Mouse (Mus musculus): ENCODE measurements around the gene Myo10. TPM values are rescaled to one million over a fixed set of nuclear protein-coding genes. Genes with fewer than 3 reads are reported as not detected.

The Myo10 gene
- 42.1 and 42.5 TPM in 2 replicates for polyA plus RNA-seq (2016; fragmentation: Nextera tagmentation; extraction: Ambion mirVana)

- H3K27ac ChIP-seq, result peak within 1 kb of the TSS; percentile 91
- under 1% methylated on average over 53 of the region's 53 CpGs for WGBS
- H3K4me2 ChIP-seq, result peak within 1 kb of the TSS; percentile 67
- peak; percentile 89 for ATAC-seq (ENCODE audit: insufficient number of reproducible peaks, insufficient read depth, low FRiP score, low TSS enrichment, low read depth)
- peak within 1 kb of the TSS; percentile 88 for H3K4me3 ChIP-seq (replicated peaks)
- H3K36me3 ChIP-seq, result 0 out of 2 replicates have a peak, but pooled peaks cover under 1% of the 10 kb centered on the region
- H3K27me3 ChIP-seq, result no peaks in the 10 kb centered on the region
- no peaks in the 10 kb centered on the region for H3K9me3 ChIP-seq
- H3K4me1 ChIP-seq (replicated peaks), result peaks cover 42% of the 10 kb centered on the region
- peak within 1 kb of the TSS; percentile 94 for H3K9ac ChIP-seq (replicated peaks)
Measured at GRCm38 (mm10) chr15:25622200-25622866, at the start of gene Myo10. Gene Myo10, plus strand, starts transcription at chr15:25622525.

- no peak overlapping the region for H3K9ac ChIP-seq (replicated peaks)
- no peaks in the 10 kb centered on the region for H3K36me3 ChIP-seq
- no peak for ATAC-seq (ENCODE audit: insufficient number of reproducible peaks, insufficient read depth, low FRiP score, low TSS enrichment, low read depth)
- no peaks in the 10 kb centered on the region for H3K27me3 ChIP-seq
- no peak overlapping the region for H3K4me3 ChIP-seq (replicated peaks)
- H3K4me1 ChIP-seq (replicated peaks), result peaks cover 10% of the 10 kb centered on the region
- no peaks in the 10 kb centered on the region for H3K9me3 ChIP-seq
- 60% methylated on average over 3 of the region's 3 CpGs for WGBS
- no peak overlapping the region for H3K27ac ChIP-seq
- H3K4me2 ChIP-seq, result no peak overlapping the region
Measured at GRCm38 (mm10) chr15:25573113-25573512, 49.2 kb upstream of the Myo10 start.

GRCm38 (mm10) chr15:25573876-25574601 is 48.3 kb upstream of the Myo10 start:
- no peaks in the 10 kb centered on the region for H3K9me3 ChIP-seq
- H3K9ac ChIP-seq (replicated peaks), result no peak overlapping the region
- no peaks in the 10 kb centered on the region for H3K27me3 ChIP-seq
- no peak overlapping the region for H3K4me3 ChIP-seq (replicated peaks)
- ATAC-seq (ENCODE audit: insufficient number of reproducible peaks, insufficient read depth, low FRiP score, low TSS enrichment, low read depth), result no peak
- peaks cover 11% of the 10 kb centered on the region; the same call in 1 of the 2 replicates for H3K4me1 ChIP-seq (replicated peaks)
- WGBS, result 74% methylated on average over 7 of the region's 7 CpGs
- no peak overlapping the region for H3K4me2 ChIP-seq
- no peak overlapping the region for H3K27ac ChIP-seq
- H3K36me3 ChIP-seq, result no peaks in the 10 kb centered on the region

GRCm38 (mm10) chr15:25577327-25578051 is 44.8 kb upstream of the Myo10 start:
- no peaks in the 10 kb centered on the region for H3K36me3 ChIP-seq
- H3K27ac ChIP-seq, result no peak overlapping the region
- H3K9ac ChIP-seq (replicated peaks), result no peak overlapping the region
- no peaks in the 10 kb centered on the region for H3K27me3 ChIP-seq
- peaks cover 23% of the 10 kb centered on the region for H3K4me1 ChIP-seq (replicated peaks)
- H3K4me3 ChIP-seq (replicated peaks), result no peak overlapping the region
- no peaks in the 10 kb centered on the region for H3K9me3 ChIP-seq
- WGBS, result 86% methylated on average over 8 of the region's 8 CpGs
- ATAC-seq (ENCODE audit: insufficient number of reproducible peaks, insufficient read depth, low FRiP score, low TSS enrichment, low read depth), result no peak
- H3K4me2 ChIP-seq, result no peak overlapping the region

GRCm38 (mm10) chr15:25578369-25578768 is 44.0 kb upstream of the Myo10 start:
- no peak overlapping the region for H3K27ac ChIP-seq
- no peak overlapping the region for H3K4me2 ChIP-seq
- no peaks in the 10 kb centered on the region for H3K36me3 ChIP-seq
- H3K4me3 ChIP-seq (replicated peaks), result no peak overlapping the region
- H3K4me1 ChIP-seq (replicated peaks), result peaks cover 20% of the 10 kb centered on the region
- H3K9ac ChIP-seq (replicated peaks), result no peak overlapping the region
- no peaks in the 10 kb centered on the region for H3K9me3 ChIP-seq
- WGBS, result 56% methylated on average over 4 of the region's 4 CpGs
- no peaks in the 10 kb centered on the region for H3K27me3 ChIP-seq
- no peak for ATAC-seq (ENCODE audit: insufficient number of reproducible peaks, insufficient read depth, low FRiP score, low TSS enrichment, low read depth)

- 39% methylated on average over 6 of the region's 6 CpGs for WGBS
- no peaks in the 10 kb centered on the region for H3K36me3 ChIP-seq
- no peak overlapping the region for H3K9ac ChIP-seq (replicated peaks)
- peaks cover 19% of the 10 kb centered on the region for H3K4me1 ChIP-seq (replicated peaks)
- no peaks in the 10 kb centered on the region for H3K27me3 ChIP-seq
- no peaks in the 10 kb centered on the region for H3K9me3 ChIP-seq
- H3K4me2 ChIP-seq, result no peak overlapping the region
- peak overlapping the region; percentile 64 for H3K27ac ChIP-seq
- ATAC-seq (ENCODE audit: insufficient number of reproducible peaks, insufficient read depth, low FRiP score, low TSS enrichment, low read depth), result no peak; the same call in 1 of the 2 replicates
- no peak overlapping the region for H3K4me3 ChIP-seq (replicated peaks)
Measured at GRCm38 (mm10) chr15:25580731-25581130, 41.6 kb upstream of the Myo10 start.

GRCm38 (mm10) chr15:25582055-25582454 is 40.3 kb upstream of the Myo10 start:
- WGBS, result 69% methylated on average over 6 of the region's 6 CpGs
- no peak overlapping the region for H3K9ac ChIP-seq (replicated peaks)
- no peaks in the 10 kb centered on the region for H3K9me3 ChIP-seq
- H3K27ac ChIP-seq, result no peak overlapping the region
- peaks cover 28% of the 10 kb centered on the region for H3K4me1 ChIP-seq (replicated peaks)
- H3K36me3 ChIP-seq, result no peaks in the 10 kb centered on the region
- ATAC-seq (ENCODE audit: insufficient number of reproducible peaks, insufficient read depth, low FRiP score, low TSS enrichment, low read depth), result no peak
- H3K4me2 ChIP-seq, result no peak overlapping the region
- no peaks in the 10 kb centered on the region for H3K27me3 ChIP-seq
- H3K4me3 ChIP-seq (replicated peaks), result no peak overlapping the region

- H3K27me3 ChIP-seq, result no peaks in the 10 kb centered on the region
- no peaks in the 10 kb centered on the region for H3K36me3 ChIP-seq
- no peak overlapping the region for H3K4me2 ChIP-seq
- H3K4me1 ChIP-seq (replicated peaks), result peaks cover 27% of the 10 kb centered on the region
- H3K9me3 ChIP-seq, result no peaks in the 10 kb centered on the region
- no peak for ATAC-seq (ENCODE audit: insufficient number of reproducible peaks, insufficient read depth, low FRiP score, low TSS enrichment, low read depth)
- no peak overlapping the region for H3K4me3 ChIP-seq (replicated peaks)
- no peak overlapping the region for H3K27ac ChIP-seq
- WGBS, result 89% methylated on average over 8 of the region's 8 CpGs
- H3K9ac ChIP-seq (replicated peaks), result no peak overlapping the region
Measured at GRCm38 (mm10) chr15:25583361-25583760, 39.0 kb upstream of the Myo10 start.

- Histone ChIP-seq H3K27me3 (no peaks in the 10 kb centered on the region), H3K4me3 (replicated peaks) (no peak overlapping the region), H3K4me1 (replicated peaks) (peaks cover 17% of the 10 kb centered on the region), H3K9ac (replicated peaks) (no peak overlapping the region), H3K9me3 (no peaks in the 10 kb centered on the region), H3K27ac (no peak overlapping the region), H3K36me3 (no peaks in the 10 kb centered on the region), H3K4me2 (no peak overlapping the region)
- ATAC-seq (ENCODE audit: insufficient number of reproducible peaks, insufficient read depth, low FRiP score, low TSS enrichment, low read depth), result no peak
- 51% methylated on average over 3 of the region's 3 CpGs for WGBS
Measured at GRCm38 (mm10) chr15:25586828-25587227, 35.5 kb upstream of the Myo10 start.

GRCm38 (mm10) chr15:25587943-25588342 is 34.4 kb upstream of the Myo10 start:
- no peaks in the 10 kb centered on the region for H3K36me3 ChIP-seq
- no peaks in the 10 kb centered on the region for H3K9me3 ChIP-seq
- no peak overlapping the region for H3K9ac ChIP-seq (replicated peaks)
- no peak overlapping the region for H3K4me3 ChIP-seq (replicated peaks)
- H3K27me3 ChIP-seq, result no peaks in the 10 kb centered on the region
- ATAC-seq (ENCODE audit: insufficient number of reproducible peaks, insufficient read depth, low FRiP score, low TSS enrichment, low read depth), result no peak
- peaks cover 17% of the 10 kb centered on the region for H3K4me1 ChIP-seq (replicated peaks)
- H3K27ac ChIP-seq, result no peak overlapping the region
- 84% methylated on average over 8 of the region's 8 CpGs for WGBS
- no peak overlapping the region for H3K4me2 ChIP-seq

- Histone ChIP-seq H3K27me3 (no peaks in the 10 kb centered on the region), H3K9ac (replicated peaks) (no peak overlapping the region), H3K27ac (no peak overlapping the region), H3K4me3 (replicated peaks) (no peak overlapping the region), H3K9me3 (no peaks in the 10 kb centered on the region), H3K4me1 (replicated peaks) (peaks cover 17% of the 10 kb centered on the region), H3K4me2 (no peak overlapping the region), H3K36me3 (no peaks in the 10 kb centered on the region)
- whole genome bisulfite sequencing, result 92% methylated on average over 11 of the region's 11 CpGs
- ATAC-seq (ENCODE audit: insufficient number of reproducible peaks, insufficient read depth, low FRiP score, low TSS enrichment, low read depth), result no peak
Measured at GRCm38 (mm10) chr15:25589318-25589902, 32.9 kb upstream of the Myo10 start.
